Mouse (Mus musculus) ovary, adult 2 months (tissue): ENCODE results near the gene Ptn. TPM values are rescaled to one million over a fixed set of nuclear protein-coding genes. Genes with fewer than 3 reads are reported as not detected.

Source experiments
- polyA plus RNA-seq: library from polyadenylated mRNA; depleted of rRNA; stranded (reverse); fragments of >200 nt; gene quantifications from 2 replicates; pipeline ENCODE4 v1.2.3, GENCODE M21; 2012; rRNA removed

Gene Ptn
- polyA plus RNA-seq, result 7.5 TPM in 2 replicates

DNA sequence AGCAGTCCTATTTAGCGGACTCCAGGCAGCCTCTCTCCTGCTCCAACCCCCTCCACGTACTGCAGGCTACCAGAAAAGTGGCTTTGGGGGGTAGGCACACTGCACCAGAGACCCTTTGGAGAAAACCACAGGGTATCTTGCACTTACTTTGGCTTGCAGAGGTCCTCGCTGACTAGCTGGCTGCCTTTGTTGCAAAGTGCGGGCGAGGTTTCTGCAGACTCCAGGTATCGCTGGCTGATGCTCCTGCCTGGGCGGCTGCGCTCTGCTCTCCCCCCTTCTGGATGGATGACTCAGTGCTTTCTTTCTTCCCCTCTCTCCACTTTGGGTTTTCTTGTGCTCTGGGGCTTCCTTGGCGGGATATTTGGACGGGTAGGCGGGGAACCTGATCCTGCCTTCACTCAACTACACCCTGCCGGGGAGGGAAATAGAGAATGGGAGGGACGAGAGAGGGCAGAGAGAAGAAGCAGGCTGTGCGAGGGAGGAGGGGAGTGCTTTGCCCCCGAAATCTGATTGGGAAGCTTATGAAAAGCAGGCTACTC lies at the start of gene Ptn:
Gene Ptn (minus strand): TSS at position 474 of the 539 bp plus-strand sequence.

